Mouse (Mus musculus): ENCODE measurements around the gene Plin3.

Plin3 gene

GRCm38 (mm10) chr17:56241541-56242401, 50.9 kb downstream of the Plin3 start:
- peak; percentile 98 to 99 for DNase-seq

- DNase-seq: peak; percentile 77 to 86
Observed at GRCm38 (mm10) chr17:56233818-56234469, 58.7 kb downstream of the Plin3 start.

GRCm38 (mm10) chr17:56233389-56233788, 59.3 kb downstream of the Plin3 start:
- no peak for DNase-seq

- DNase-seq: no peak
Observed at GRCm38 (mm10) chr17:56229943-56230342, 62.7 kb downstream of the Plin3 start.

Measured in kidney, postnatal 4 days (tissue).